Mouse (Mus musculus) heart, adult 2 months (tissue): Measurements from ENCODE around the gene Pkp1.

ENCODE experiments used
- CTCF ChIP-seq: fragments of 200-600 bp; IDR thresholded peaks from 2 replicates; pipeline ENCODE4 v1.8.1; 2022; ENCODE audit warnings: antibody characterized with exemption, mild to moderate bottlenecking, moderate library complexity
- EP300 ChIP-seq: fragments of 200-500 bp; IDR thresholded peaks from 2 replicates; pipeline ENCODE4 v1.6.1; 2011; ENCODE audit warnings: low read depth, low read length, control low read depth; ENCODE audit not compliant: insufficient read depth
- POLR2A ChIP-seq: fragments of 200-500 bp; IDR thresholded peaks from 2 replicates; pipeline ENCODE4 v1.6.1; 2011; ENCODE audit warnings: mild to moderate bottlenecking, low read depth, low read length, control low read depth; ENCODE audit not compliant: insufficient read depth

DNA sequence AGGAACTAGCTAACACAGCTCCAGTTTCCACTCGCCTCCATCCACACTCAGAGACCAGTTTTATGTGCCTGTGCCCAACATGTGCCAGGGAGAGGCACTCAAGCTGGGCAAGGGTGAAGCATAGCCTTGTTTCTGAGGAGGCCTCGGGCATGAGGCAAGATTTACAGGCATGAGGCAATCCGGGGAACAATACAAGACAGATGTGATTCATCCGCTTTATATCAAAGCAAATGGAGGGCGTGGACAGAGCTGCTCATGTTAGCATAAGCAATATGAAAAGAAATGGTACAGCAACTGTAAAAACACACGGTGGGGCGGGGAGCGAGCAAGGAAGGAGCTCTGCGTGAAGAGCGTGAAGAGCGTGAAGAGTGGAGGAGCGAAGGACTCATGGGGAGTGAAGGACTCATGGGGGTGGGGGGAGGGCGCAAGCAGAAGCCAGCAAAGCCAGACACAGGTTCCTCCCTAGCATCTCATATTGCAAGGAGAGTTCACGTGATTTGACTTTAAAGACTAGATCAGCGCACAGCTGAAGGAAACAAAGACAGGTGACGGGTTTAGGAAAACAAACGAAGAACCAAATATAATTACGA is 14.8 kb upstream of the Pkp1 start:
- TF ChIP-seq POLR2A, result no peak
- no peak for TF ChIP-seq CTCF
- TF ChIP-seq EP300, result no peak
